Mouse (Mus musculus) neural tube, embryonic 14.5 days (tissue): ENCODE results near the gene Msh5. TPM values are rescaled to one million over a fixed set of nuclear protein-coding genes. Genes with fewer than 3 reads are reported as not detected.

Experiments
- ATAC-seq: fragments of 200-750 bp; cut with Nextera tagmentation; 2 replicates; pipeline ENCODE4 v1.8.0; 2017; ENCODE audit warnings: low read depth, mild to moderate bottlenecking, moderate TSS enrichment, moderate library complexity
- H3K27ac ChIP-seq: fragments of 300-500 bp; sonication (generic); 2 replicates; pipeline ENCODE4 v1.5.1; 2014; ENCODE audit warnings: low read depth, mild to moderate bottlenecking, control low read depth, low read length, moderate library complexity, mixed read lengths
- H3K27me3 ChIP-seq: fragments of 300-500 bp; sonication (generic); 2 replicates; pipeline ENCODE4 v1.6.1; 2014; ENCODE audit warnings: low read length; ENCODE audit not compliant: control insufficient read depth, insufficient read depth
- H3K36me3 ChIP-seq: fragments of 300-500 bp; sonication (generic); 2 replicates; pipeline ENCODE4 v1.6.1; 2014; ENCODE audit warnings: low read length, mixed read lengths; ENCODE audit not compliant: control insufficient read depth, insufficient read depth
- H3K4me1 ChIP-seq: fragments of 300-500 bp; sonication (generic); 2 replicates; pipeline ENCODE4 v1.6.1; 2014; ENCODE audit warnings: low read length; ENCODE audit not compliant: control insufficient read depth, insufficient read depth
- H3K4me2 ChIP-seq: fragments of 300-500 bp; sonication (generic); 2 replicates; pipeline ENCODE4 v1.6.1; 2014; ENCODE audit warnings: mild to moderate bottlenecking, low read depth, low read length, control low read depth
- H3K4me3 ChIP-seq: fragments of 300-500 bp; sonication (generic); 2 replicates; pipeline ENCODE4 v1.5.1; 2014; ENCODE audit warnings: low read depth, low read length, control low read depth, mixed read lengths
- H3K9ac ChIP-seq: fragments of 300-500 bp; sonication (generic); replicated peaks from 2 replicates; pipeline ENCODE4 v1.6.1; 2014; ENCODE audit warnings: low read depth, mild to moderate bottlenecking, control low read depth, low read length, mixed read lengths
- H3K9me3 ChIP-seq: fragments of 300-500 bp; sonication (generic); 2 replicates; pipeline ENCODE4 v1.6.1; 2016; ENCODE audit warnings: low read length; ENCODE audit not compliant: control insufficient read depth
- WGBS: fragments of 180-500 bp; shearing (Covaris S2); extraction: QIAGEN DNeasy Blood & Tissue Kit; methylation state at CpG from one replicate; pipeline ENCODE4 v1.1.7; 2014; 5-methylcytosine and 5-hydroxymethylcytosine counted together
- polyA plus RNA-seq: library from polyadenylated mRNA; unstranded; fragments of >200 nt; fragmentation: Nextera tagmentation; extraction: Ambion mirVana; gene quantifications from 2 replicates; pipeline ENCODE4 v1.2.1, GENCODE M21; 2014

Msh5 gene
- polyA plus RNA-seq, 1 experiment from 2014 or later = 2.2 TPM

- Histone ChIP-seq H3K27me3 (no peaks in the 10 kb centered on the region), H3K4me3 (no peak overlapping the region), H3K9ac (no peak overlapping the region; the same call in 1 of the 2 replicates), H3K4me2 (peak overlapping the region; percentile 35), H3K9me3 (no peaks in the 10 kb centered on the region), H3K36me3 (no peaks in the 10 kb centered on the region), H3K4me1 (0 out of 2 replicates have a peak, but pooled peaks cover 2% of the 10 kb centered on the region), H3K27ac (no peak overlapping the region)
- ATAC-seq = 0 out of 2 replicates have a peak, but pooled peaks have one; percentile 38
- WGBS = 27% methylated on average over 19 of the region's 19 CpGs
Observed at GRCm38 (mm10) chr17:35029691-35030532, 16.6 kb downstream of the Msh5 start.

GRCm38 (mm10) chr17:35028315-35028714, 18.2 kb downstream of the Msh5 start:
- ATAC-seq = no peak
- H3K27ac ChIP-seq = no peak overlapping the region
- 0 out of 2 replicates have a peak, but pooled peaks cover 2% of the 10 kb centered on the region for H3K4me1 ChIP-seq
- no peak overlapping the region for H3K4me2 ChIP-seq
- H3K36me3 ChIP-seq = no peaks in the 10 kb centered on the region
- H3K9ac ChIP-seq = no peak overlapping the region
- no peaks in the 10 kb centered on the region for H3K27me3 ChIP-seq
- 92% methylated on average over 2 of the region's 2 CpGs for WGBS
- no peaks in the 10 kb centered on the region for H3K9me3 ChIP-seq
- no peak overlapping the region for H3K4me3 ChIP-seq

GRCm38 (mm10) chr17:35027277-35028068, 19.1 kb downstream of the Msh5 start, which contains the start of gene Sapcd1:
Gene Sapcd1, minus strand, starts transcription at chr17:35028016.
- Histone ChIP-seq H3K27me3 (no peaks in the 10 kb centered on the region), H3K27ac (peak within 1 kb of the TSS; percentile 3), H3K4me1 (0 out of 2 replicates have a peak, but pooled peaks cover 2% of the 10 kb centered on the region), H3K4me2 (no peak within 1 kb of the TSS; the same call in 1 of the 2 replicates), H3K36me3 (no peaks in the 10 kb centered on the region), H3K9ac (peak within 1 kb of the TSS; percentile 21; the same call in 1 of the 2 replicates), H3K4me3 (no peak within 1 kb of the TSS), H3K9me3 (no peaks in the 10 kb centered on the region)
- peak; percentile 71; the same call in 1 of the 2 replicates for ATAC-seq
- WGBS = 27% methylated on average over 13 of the region's 13 CpGs

- H3K4me1 ChIP-seq = 0 out of 2 replicates have a peak, but pooled peaks cover 2% of the 10 kb centered on the region
- no peaks in the 10 kb centered on the region for H3K36me3 ChIP-seq
- H3K4me2 ChIP-seq = no peak overlapping the region
- H3K4me3 ChIP-seq = no peak overlapping the region
- no peaks in the 10 kb centered on the region for H3K9me3 ChIP-seq
- WGBS = 87% methylated on average over 5 of the region's 5 CpGs
- H3K27ac ChIP-seq = no peak overlapping the region
- H3K9ac ChIP-seq = no peak overlapping the region
- no peaks in the 10 kb centered on the region for H3K27me3 ChIP-seq
- no peak for ATAC-seq
Observed at GRCm38 (mm10) chr17:35026206-35026605, 20.3 kb downstream of the Msh5 start.

- ATAC-seq = no peak
- Histone ChIP-seq H3K4me1 (0 out of 2 replicates have a peak, but pooled peaks cover 2% of the 10 kb centered on the region), H3K9ac (no peak overlapping the region), H3K4me2 (no peak overlapping the region), H3K36me3 (no peaks in the 10 kb centered on the region), H3K4me3 (no peak overlapping the region), H3K27ac (no peak overlapping the region), H3K27me3 (no peaks in the 10 kb centered on the region), H3K9me3 (no peaks in the 10 kb centered on the region)
- 78% methylated on average over 5 of the region's 10 CpGs for WGBS
Observed at GRCm38 (mm10) chr17:35024691-35025488, 21.7 kb downstream of the Msh5 start.

GRCm38 (mm10) chr17:35024261-35024660, 22.3 kb downstream of the Msh5 start:
- 82% methylated on average over 13 of the region's 13 CpGs for WGBS
- no peak overlapping the region for H3K4me2 ChIP-seq
- no peaks in the 10 kb centered on the region for H3K4me1 ChIP-seq
- ATAC-seq = no peak
- no peak overlapping the region for H3K27ac ChIP-seq
- H3K36me3 ChIP-seq = no peaks in the 10 kb centered on the region
- H3K9ac ChIP-seq = no peak overlapping the region
- H3K4me3 ChIP-seq = no peak overlapping the region
- no peaks in the 10 kb centered on the region for H3K27me3 ChIP-seq
- H3K9me3 ChIP-seq = no peaks in the 10 kb centered on the region

GRCm38 (mm10) chr17:35023756-35024155, 22.8 kb downstream of the Msh5 start:
- H3K4me2 ChIP-seq = no peak overlapping the region
- 84% methylated on average over 4 of the region's 4 CpGs for WGBS

GRCm38 (mm10) chr17:35023221-35023620, 23.3 kb downstream of the Msh5 start:
- no peak overlapping the region for H3K4me3 ChIP-seq
- no peaks in the 10 kb centered on the region for H3K9me3 ChIP-seq
- no peak overlapping the region for H3K27ac ChIP-seq
- no peak for ATAC-seq
- WGBS = 89% methylated on average over 5 of the region's 5 CpGs
- no peaks in the 10 kb centered on the region for H3K36me3 ChIP-seq
- no peak overlapping the region for H3K4me2 ChIP-seq
- H3K9ac ChIP-seq = no peak overlapping the region
- no peaks in the 10 kb centered on the region for H3K27me3 ChIP-seq
- no peaks in the 10 kb centered on the region for H3K4me1 ChIP-seq

More at GRCm38 (mm10) chr17:35023756-35024155, 22.8 kb downstream of the Msh5 start:
- Histone ChIP-seq H3K36me3 (no peaks in the 10 kb centered on the region), H3K4me3 (no peak overlapping the region), H3K4me1 (no peaks in the 10 kb centered on the region), H3K27me3 (no peaks in the 10 kb centered on the region), H3K9me3 (no peaks in the 10 kb centered on the region), H3K27ac (no peak overlapping the region), H3K9ac (no peak overlapping the region)
- no peak for ATAC-seq
